In genomic region chr12:70648179-70648811, GRCm38 (mm10) we compare ENCODE assay signal across 11 mouse cellular contexts.
A peak's percentile ranks its signal among the peaks of the same experiment; 100 is the strongest.
DNase-seq lines count a peak whose midpoint lies in the region; ATAC-seq and TF ChIP-seq lines count a peak whose summit lies in the region.
"Had no signal": no experiment of that assay in that cellular context is flagged by ENCODE, and none has a peak within 500 bp of the region (broad histone marks: within the 10 kb centered on the region; RNA-seq: fewer than 3 reads in every experiment).

No protein-coding gene starts in this region.

- H3K36me3 ChIP-seq in limb, embryonic 14.5 days (ENCODE audit: control insufficient read depth, insufficient read depth, low read length), result no peaks in the 10 kb centered on the region

- peak; percentile 20 for DNase-seq in kidney, postnatal 14 days
- DNase-seq in kidney, adult 18-20 months, result no peak
- DNase-seq in 3T3-L1 (ENCODE audit: low read depth, low spot score) (peak; percentile 59), NIH3T3 (ENCODE audit: low read depth) (peak; percentile 56)
- peak; percentile 54 for DNase-seq in limb, embryonic 14.5 days (ENCODE audit: low spot score)
- DNase-seq in thymus, adult 18-20 months, result no peak
- no peak for DNase-seq in right cerebral cortex, postnatal 25 days
- DNase-seq: adrenal gland, postnatal 10 days; liver, postnatal 0 days had no signal

- H3K4me1 ChIP-seq in limb, embryonic 14.5 days (ENCODE audit: control insufficient read depth, insufficient read depth, low read length), result peaks cover 17% of the 10 kb centered on the region

- no peak overlapping the region for H3K27ac ChIP-seq in limb, embryonic 14.5 days (replicated peaks; ENCODE audit: low read depth, low read length)
- H3K27ac ChIP-seq: hindbrain, embryonic 14.5 days; kidney, postnatal 0 days had no signal

- 40% methylated on average over 6 of the region's 6 CpGs for WGBS in limb, embryonic 14.5 days

- no peaks in the 10 kb centered on the region for H3K27me3 ChIP-seq in limb, embryonic 14.5 days (ENCODE audit: control insufficient read depth, insufficient read depth, low read length)

- no peak overlapping the region for H3K4me3 ChIP-seq in limb, embryonic 14.5 days (replicated peaks; ENCODE audit: low read length)

- ATAC-seq in limb, embryonic 14.5 days (ENCODE audit: low FRiP score, low read depth), result no peak
- ATAC-seq: liver, postnatal 0 days had no signal

- no peak for TF ChIP-seq POLR2A in limb, embryonic 14.5 days (IDR thresholded peaks at IDR 0.05; ENCODE audit: borderline replicate concordance, extremely low read depth, insufficient read depth, insufficient read length)

- no peak overlapping the region for H3K9ac ChIP-seq in limb, embryonic 14.5 days (ENCODE audit: low read depth, low read length, severe bottlenecking)
- H3K9ac ChIP-seq: hindbrain, embryonic 14.5 days; liver, postnatal 0 days had no signal

- H3K9me3 ChIP-seq in limb, embryonic 14.5 days (ENCODE audit: control insufficient read depth, low read length), result no peaks in the 10 kb centered on the region

- H3K4me2 ChIP-seq in limb, embryonic 14.5 days (replicated peaks; ENCODE audit: low read depth, low read length, severe bottlenecking), result no peak overlapping the region
- H3K4me2 ChIP-seq: hindbrain, embryonic 14.5 days had no signal

Comparison
In these comparisons a context has a peak if more than half of its experiments do, and no peak if none do; other contexts are left out.
1. DNase-seq: peak in kidney, postnatal 14 days (single experiment), 3T3-L1 (single experiment), NIH3T3 (single experiment) and limb, embryonic 14.5 days (single experiment); none in kidney, adult 18-20 months (single experiment), thymus, adult 18-20 months (0 of 2) and right cerebral cortex, postnatal 25 days (single experiment).